Comparison of ENCODE assay signal across 14 mouse cellular contexts in genomic region chr8:115589076-115589475, GRCm38 (mm10).
"Had no signal": no experiment of that assay in that cellular context is flagged by ENCODE, and none has a peak within 500 bp of the region (broad histone marks: within the 10 kb centered on the region; RNA-seq: fewer than 3 reads in every experiment).

No protein-coding gene starts in this region.

- ATAC-seq: liver, postnatal 0 days; lung, postnatal 0 days; midbrain, embryonic 16.5 days had no signal

- DNase-seq: liver, postnatal 0 days; lung, adult 2 months; lung, postnatal 4 days; midbrain, embryonic 14.5 days; retina, postnatal 1 day; right cerebral cortex, adult 18-20 months; right cerebral cortex, postnatal 25 days; right cerebral cortex, postnatal 4 days; spleen, adult 18-20 months; thymus, adult 2 months; thymus, postnatal 25 days; thymus, postnatal 4 days had no signal
